Mouse (Mus musculus) kidney, embryonic 16.5 days (tissue): ENCODE measurements around the gene Gm37240. TPM values are rescaled to one million over a fixed set of nuclear protein-coding genes. Genes with fewer than 3 reads are reported as not detected.

Source experiments
- ATAC-seq: fragments of 200-750 bp; cut with Nextera tagmentation; 2 replicates; pipeline ENCODE4 v1.8.0; 2017; ENCODE audit warnings: moderate TSS enrichment; ENCODE audit not compliant: low FRiP score, low TSS enrichment
- H3K27ac ChIP-seq: fragments of 300-500 bp; sonication (generic); 2 replicates; pipeline ENCODE4 v1.5.1; 2014; ENCODE audit warnings: low read length
- H3K27me3 ChIP-seq: fragments of 300-500 bp; sonication (generic); 2 replicates; pipeline ENCODE4 v1.6.1; 2014; ENCODE audit warnings: low read length, control low read depth, mixed read lengths; ENCODE audit not compliant: insufficient read depth
- H3K36me3 ChIP-seq: fragments of 300-500 bp; sonication (generic); 2 replicates; pipeline ENCODE4 v1.6.1; 2014; ENCODE audit warnings: low read length, control low read depth, mixed read lengths; ENCODE audit not compliant: insufficient read depth
- H3K4me1 ChIP-seq: fragments of 300-500 bp; sonication (generic); 2 replicates; pipeline ENCODE4 v1.6.1; 2014; ENCODE audit warnings: low read length, control low read depth, mixed read lengths; ENCODE audit not compliant: insufficient read depth
- H3K4me2 ChIP-seq: fragments of 300-500 bp; sonication (generic); replicated peaks from 2 replicates; pipeline ENCODE4 v1.6.1; 2014; ENCODE audit warnings: low read depth, low read length
- H3K4me3 ChIP-seq: fragments of 300-500 bp; sonication (generic); 2 replicates; pipeline ENCODE4 v1.5.1; 2014; ENCODE audit warnings: mild to moderate bottlenecking, low read length
- H3K9ac ChIP-seq: fragments of 300-500 bp; sonication (generic); replicated peaks from 2 replicates; pipeline ENCODE4 v1.6.1; 2014; ENCODE audit warnings: low read length
- H3K9me3 ChIP-seq: fragments of 300-500 bp; sonication (generic); 2 replicates; pipeline ENCODE4 v1.6.1; 2016; ENCODE audit warnings: low read length, control low read depth
- WGBS: fragments of 180-500 bp; shearing (Covaris S2); extraction: QIAGEN DNeasy Blood & Tissue Kit; methylation state at CpG from one replicate; pipeline ENCODE4 v1.1.7; 2014; 5-methylcytosine and 5-hydroxymethylcytosine counted together
- polyA plus RNA-seq: library from polyadenylated mRNA; unstranded; fragments of >200 nt; fragmentation: Nextera tagmentation; extraction: Ambion mirVana; gene quantifications from 2 replicates; pipeline ENCODE4 v1.2.1, GENCODE M21; 2015

Gm37240 gene
- polyA plus RNA-seq, 1 experiment from 2014 or later, result 8.7 TPM

GRCm38 (mm10) chr3:85518072-85518471, 369.2 kb downstream of the Gm37240 start:
- Histone ChIP-seq H3K9me3 (no peaks in the 10 kb centered on the region), H3K9ac (no peak overlapping the region), H3K4me1 (peaks cover 6% of the 10 kb centered on the region; the same call in 1 of the 2 replicates), H3K4me2 (no peak overlapping the region), H3K36me3 (no peaks in the 10 kb centered on the region), H3K27ac (no peak overlapping the region), H3K27me3 (no peaks in the 10 kb centered on the region), H3K4me3 (no peak overlapping the region)
- 91% methylated on average over 1 of the region's 1 CpGs for WGBS
- no peak for ATAC-seq

GRCm38 (mm10) chr3:85516739-85517396, 370.4 kb downstream of the Gm37240 start:
- H3K9ac ChIP-seq, result no peak overlapping the region
- 0 out of 2 replicates have a peak, but pooled peaks cover 2% of the 10 kb centered on the region for H3K9me3 ChIP-seq
- H3K4me2 ChIP-seq, result no peak overlapping the region
- ATAC-seq, result no peak
- H3K4me3 ChIP-seq, result no peak overlapping the region
- H3K4me1 ChIP-seq, result peaks cover 6% of the 10 kb centered on the region; the same call in 1 of the 2 replicates
- WGBS, result 33% methylated on average over 11 of the region's 11 CpGs
- no peaks in the 10 kb centered on the region for H3K36me3 ChIP-seq
- H3K27ac ChIP-seq, result no peak overlapping the region
- H3K27me3 ChIP-seq, result no peaks in the 10 kb centered on the region

GRCm38 (mm10) chr3:85514700-85515099, 372.6 kb downstream of the Gm37240 start:
- no peak overlapping the region for H3K27ac ChIP-seq
- ATAC-seq, result no peak
- no peaks in the 10 kb centered on the region for H3K27me3 ChIP-seq
- H3K36me3 ChIP-seq, result no peaks in the 10 kb centered on the region
- 74% methylated on average over 11 of the region's 11 CpGs for WGBS
- H3K9me3 ChIP-seq, result 0 out of 2 replicates have a peak, but pooled peaks cover 2% of the 10 kb centered on the region
- H3K4me2 ChIP-seq, result no peak overlapping the region
- H3K4me1 ChIP-seq, result peaks cover 6% of the 10 kb centered on the region; the same call in 1 of the 2 replicates
- no peak overlapping the region for H3K9ac ChIP-seq
- H3K4me3 ChIP-seq, result no peak overlapping the region

- no peaks in the 10 kb centered on the region for H3K4me1 ChIP-seq
- 87% methylated on average over 5 of the region's 5 CpGs for WGBS
- H3K27me3 ChIP-seq, result no peaks in the 10 kb centered on the region
Observed at GRCm38 (mm10) chr3:85508717-85509279, 378.5 kb downstream of the Gm37240 start.

GRCm38 (mm10) chr3:85500096-85500495, 387.2 kb downstream of the Gm37240 start:
- H3K9me3 ChIP-seq, result no peaks in the 10 kb centered on the region

More at GRCm38 (mm10) chr3:85508717-85509279, 378.5 kb downstream of the Gm37240 start:
- no peak for ATAC-seq
- no peak overlapping the region for H3K4me3 ChIP-seq
- no peak overlapping the region for H3K27ac ChIP-seq
- no peak overlapping the region for H3K9ac ChIP-seq
- no peaks in the 10 kb centered on the region for H3K36me3 ChIP-seq
- 0 out of 2 replicates have a peak, but pooled peaks cover 2% of the 10 kb centered on the region for H3K9me3 ChIP-seq
- H3K4me2 ChIP-seq, result no peak overlapping the region

GRCm38 (mm10) chr3:85496146-85496545, 391.2 kb downstream of the Gm37240 start:
- Histone ChIP-seq H3K27ac (no peak overlapping the region), H3K9me3 (no peaks in the 10 kb centered on the region), H3K36me3 (no peaks in the 10 kb centered on the region), H3K4me1 (no peaks in the 10 kb centered on the region), H3K27me3 (no peaks in the 10 kb centered on the region), H3K4me2 (no peak overlapping the region), H3K4me3 (no peak overlapping the region), H3K9ac (no peak overlapping the region)
- ATAC-seq, result no peak
- WGBS, result 58% methylated on average over 4 of the region's 4 CpGs

More at GRCm38 (mm10) chr3:85500096-85500495, 387.2 kb downstream of the Gm37240 start:
- no peak overlapping the region for H3K27ac ChIP-seq
- ATAC-seq, result no peak
- no peaks in the 10 kb centered on the region for H3K27me3 ChIP-seq
- no peak overlapping the region for H3K9ac ChIP-seq
- H3K4me1 ChIP-seq, result no peaks in the 10 kb centered on the region
- no peak overlapping the region for H3K4me3 ChIP-seq
- H3K4me2 ChIP-seq, result no peak overlapping the region
- H3K36me3 ChIP-seq, result no peaks in the 10 kb centered on the region
- WGBS, result 71% methylated on average over 3 of the region's 3 CpGs

GRCm38 (mm10) chr3:85493796-85494195, 393.5 kb downstream of the Gm37240 start:
- no peaks in the 10 kb centered on the region for H3K36me3 ChIP-seq
- H3K27ac ChIP-seq, result no peak overlapping the region
- no peak overlapping the region for H3K4me3 ChIP-seq
- H3K9me3 ChIP-seq, result no peaks in the 10 kb centered on the region
- no peaks in the 10 kb centered on the region for H3K27me3 ChIP-seq
- H3K9ac ChIP-seq, result no peak overlapping the region
- no peaks in the 10 kb centered on the region for H3K4me1 ChIP-seq
- no peak overlapping the region for H3K4me2 ChIP-seq
- WGBS, result 85% methylated on average over 8 of the region's 8 CpGs
- ATAC-seq, result no peak

- Histone ChIP-seq H3K9me3 (no peaks in the 10 kb centered on the region), H3K4me1 (peaks cover 7% of the 10 kb centered on the region), H3K9ac (no peak overlapping the region), H3K27ac (no peak overlapping the region), H3K4me3 (no peak overlapping the region), H3K36me3 (no peaks in the 10 kb centered on the region), H3K4me2 (no peak overlapping the region), H3K27me3 (no peaks in the 10 kb centered on the region)
- no peak for ATAC-seq
- WGBS, result 92% methylated on average over 3 of the region's 3 CpGs
Observed at GRCm38 (mm10) chr3:85490204-85490603, 397.1 kb downstream of the Gm37240 start.

GRCm38 (mm10) chr3:85487379-85487778, 399.9 kb downstream of the Gm37240 start:
- no peaks in the 10 kb centered on the region for H3K27me3 ChIP-seq
- H3K36me3 ChIP-seq, result no peaks in the 10 kb centered on the region
- peaks cover 16% of the 10 kb centered on the region for H3K4me1 ChIP-seq
- no peak for ATAC-seq
- WGBS, result 78% methylated on average over 6 of the region's 6 CpGs
- H3K4me2 ChIP-seq, result no peak overlapping the region
- no peak overlapping the region for H3K4me3 ChIP-seq
- no peaks in the 10 kb centered on the region for H3K9me3 ChIP-seq
- no peak overlapping the region for H3K9ac ChIP-seq
- H3K27ac ChIP-seq, result no peak overlapping the region
